12 mouse cellular contexts compared by ENCODE assay signal in the genomic region with DNA sequence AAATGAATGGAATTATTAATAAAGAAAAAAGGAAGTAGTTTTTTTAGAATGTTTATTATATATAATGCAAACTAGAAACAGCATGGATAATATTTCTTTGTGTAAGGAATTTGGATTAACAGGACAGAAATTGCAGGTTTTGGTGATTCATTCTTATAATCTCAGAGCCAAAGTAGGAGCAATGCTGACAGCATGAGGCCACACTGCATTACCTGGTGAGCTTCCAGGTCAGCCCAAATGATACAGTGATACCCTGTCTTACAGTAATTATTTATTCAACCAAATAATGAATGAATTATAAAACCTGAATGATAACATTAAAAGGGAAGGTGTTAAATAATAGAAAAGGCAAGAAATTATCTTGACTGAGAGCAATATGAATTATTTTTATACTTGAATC.
A peak's percentile ranks its signal among the peaks of the same experiment; 100 is the strongest.
DNase-seq lines count a peak whose midpoint lies in the region; TF ChIP-seq lines count a peak whose summit lies in the region.
"Had no signal": no experiment of that assay in that cellular context is flagged by ENCODE, and none has a peak within 500 bp of the region (broad histone marks: within the 10 kb centered on the region; RNA-seq: fewer than 3 reads in every experiment).

No protein-coding gene starts in this region.

- TF ChIP-seq CTCF in cerebellum, adult 2 months (IDR thresholded peaks at IDR 0.05; ENCODE audit: borderline replicate concordance, insufficient read depth, low read depth, low read length): no peak
- TF ChIP-seq CTCF in layer of hippocampus, adult 2 months (conservative IDR thresholded peaks at IDR 0.05): no peak

- no peaks in the 10 kb centered on the region for H3K27me3 ChIP-seq in cerebellum, adult 2 months (ENCODE audit: control insufficient read depth, insufficient read depth, low read length)
- H3K27me3 ChIP-seq: embryonic facial prominence, embryonic 12.5 days; forebrain, embryonic 13.5 days; forebrain, embryonic 15.5 days had no signal

- H3K27ac ChIP-seq in cerebellum, adult 2 months (ENCODE audit: insufficient read depth, low read length): no peak overlapping the region
- peak overlapping the region; percentile 72 for H3K27ac ChIP-seq in layer of hippocampus, adult 2 months
- H3K27ac ChIP-seq: embryonic facial prominence, embryonic 10.5 days; embryonic facial prominence, embryonic 12.5 days; forebrain, embryonic 13.5 days; forebrain, embryonic 15.5 days had no signal

- TF ChIP-seq POLR2A in cerebellum, adult 2 months (IDR thresholded peaks at IDR 0.05; ENCODE audit: borderline replicate concordance, insufficient read depth, low read length): no peak

- peaks cover 10% of the 10 kb centered on the region; the same call in 1 of the 2 replicates for H3K4me1 ChIP-seq in cerebellum, adult 2 months (ENCODE audit: control insufficient read depth, insufficient read depth, low read length)
- H3K4me1 ChIP-seq: embryonic facial prominence, embryonic 10.5 days; embryonic facial prominence, embryonic 12.5 days; forebrain, embryonic 13.5 days; forebrain, embryonic 15.5 days had no signal

- H3K4me3 ChIP-seq in cerebellum, adult 2 months (replicated peaks; ENCODE audit: insufficient read depth, low read depth, low read length): no peak overlapping the region
- no peak overlapping the region for H3K4me3 ChIP-seq in layer of hippocampus, adult 2 months
- H3K4me3 ChIP-seq: embryonic facial prominence, embryonic 10.5 days; embryonic facial prominence, embryonic 12.5 days; forebrain, embryonic 13.5 days; forebrain, embryonic 15.5 days had no signal

- DNase-seq in cerebellum, adult 2 months: peak; percentile 23 to 54
- DNase-seq in cerebellum, postnatal 10 days: no peak
- no peak for DNase-seq in layer of hippocampus, adult 2 months (ENCODE audit: low spot score in 2 of 2)
- DNase-seq in layer of hippocampus, postnatal 36 days: no peak
- DNase-seq in right cerebral cortex, adult 18-20 months: no peak
- DNase-seq: adrenal gland, adult 2 months; adrenal gland, postnatal 10 days; adrenal gland, postnatal 25 days had no signal

Comparison
In these comparisons a context has a peak if more than half of its experiments do, and no peak if none do; other contexts are left out.
1. DNase-seq: peak in cerebellum, adult 2 months (2 of 2); none in cerebellum, postnatal 10 days (0 of 2), layer of hippocampus, adult 2 months (0 of 2), layer of hippocampus, postnatal 36 days (0 of 2) and right cerebral cortex, adult 18-20 months (single experiment).